Mouse (Mus musculus) bone marrow macrophage, adult 2 months (primary cell): ENCODE results near the gene Stab1.

Source experiments
- CTCF ChIP-seq: IDR thresholded peaks from 2 replicates; pipeline ENCODE4 v1.5.1; 2012; ENCODE audit warnings: low read depth, mild to moderate bottlenecking, low read length, moderate library complexity
- POLR2A ChIP-seq: IDR thresholded peaks from 2 replicates; pipeline ENCODE4 v1.6.1; 2012; ENCODE audit warnings: mild to moderate bottlenecking, low read depth, low read length, borderline replicate concordance

DNA sequence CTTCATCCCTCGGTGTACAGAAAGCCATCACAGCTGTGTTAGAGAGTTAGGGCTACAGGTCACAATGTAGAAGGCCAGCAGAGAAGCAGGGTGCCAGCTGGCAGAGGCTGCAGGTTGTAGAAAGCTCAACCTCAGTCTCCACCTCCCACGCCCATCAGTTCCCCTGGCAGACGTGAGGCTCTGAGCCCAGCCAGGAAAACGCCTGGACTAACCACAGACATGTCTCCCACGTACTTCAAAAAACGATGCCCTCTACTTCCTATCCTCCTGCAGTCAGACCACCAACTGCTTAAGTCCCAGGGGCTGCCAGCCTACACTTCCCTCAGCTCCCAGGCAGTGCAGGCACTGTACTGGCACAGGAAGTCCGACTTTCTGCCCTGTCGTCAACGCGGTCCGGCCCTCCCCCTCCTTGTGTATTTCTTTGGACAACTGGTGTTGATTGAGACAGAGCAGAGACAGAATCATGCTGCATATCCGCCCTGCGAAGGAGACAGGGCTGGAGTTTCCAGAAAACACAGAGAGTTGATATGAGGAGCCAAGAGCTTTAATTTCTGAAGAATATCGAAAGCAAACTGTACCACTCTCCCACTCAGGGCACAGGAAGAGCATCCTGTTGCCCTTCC lies 26.6 kb upstream of the Stab1 start:
- TF ChIP-seq CTCF (no peak), POLR2A (no peak)
